In the genomic region with DNA sequence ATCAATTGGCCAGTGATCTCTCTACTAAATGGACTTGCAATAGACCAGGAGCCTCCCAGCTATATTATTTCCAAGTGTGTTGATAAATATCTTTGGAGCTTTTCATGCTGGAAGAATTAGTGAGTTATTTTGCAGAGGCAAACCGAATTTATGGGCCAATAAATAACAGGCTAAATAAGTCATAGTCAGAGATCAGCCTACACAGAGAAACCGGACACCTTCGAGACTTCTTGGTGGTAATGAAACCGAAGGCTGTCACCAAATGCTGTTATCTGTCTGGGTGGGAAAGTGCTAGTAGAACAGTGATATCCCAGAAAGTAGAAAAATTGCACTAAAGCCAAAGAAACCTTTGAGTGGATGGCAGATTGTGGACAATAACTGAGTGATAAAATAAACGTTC, we compare ENCODE assay signal across 20 mouse cellular contexts.
DNase-seq lines count a peak whose midpoint lies in the region; ATAC-seq and TF ChIP-seq lines count a peak whose summit lies in the region.
"Had no signal": no experiment of that assay in that cellular context is flagged by ENCODE, and none has a peak within 500 bp of the region (broad histone marks: within the 10 kb centered on the region; RNA-seq: fewer than 3 reads in every experiment).

No protein-coding gene starts in this region.

- no peaks in the 10 kb centered on the region for H3K27me3 ChIP-seq in kidney, embryonic 14.5 days (ENCODE audit: control insufficient read depth, insufficient read depth, low read length)
- no peaks in the 10 kb centered on the region for H3K27me3 ChIP-seq in liver, embryonic 11.5 days (replicated peaks; ENCODE audit: control insufficient read depth, insufficient read depth, low read length)
- H3K27me3 ChIP-seq in liver, postnatal 0 days (ENCODE audit: insufficient read depth, low read length) = no peaks in the 10 kb centered on the region
- no peaks in the 10 kb centered on the region for H3K27me3 ChIP-seq in lung, embryonic 16.5 days (ENCODE audit: control insufficient read depth, insufficient read depth, low read depth, low read length)
- H3K27me3 ChIP-seq: forebrain, embryonic 13.5 days had no signal

- DNase-seq in kidney, postnatal 36 days = no peak
- DNase-seq in liver, embryonic 11.5 days (ENCODE audit: low spot score) = no peak
- DNase-seq in liver, postnatal 0 days = no peak
- no peak for DNase-seq in lung, postnatal 25 days (ENCODE audit: low spot score)
- DNase-seq: adrenal gland, adult 8-10 months; adrenal gland, postnatal 36 days; B cell, adult 2 months; cerebellum, adult 2 months; cerebellum, postnatal 10 days; forebrain, postnatal 0 days; gastrocnemius, postnatal 14 days; heart, postnatal 10 days; heart, postnatal 4 days had no signal

- no peak overlapping the region for H3K27ac ChIP-seq in kidney, embryonic 14.5 days (ENCODE audit: low read depth, low read length)
- no peak overlapping the region for H3K27ac ChIP-seq in liver, embryonic 11.5 days (ENCODE audit: low read depth, low read length)
- no peak overlapping the region for H3K27ac ChIP-seq in liver, postnatal 0 days (ENCODE audit: low read depth)
- H3K27ac ChIP-seq in lung, embryonic 16.5 days (ENCODE audit: low read length) = peak overlapping the region; percentile 69
- H3K27ac ChIP-seq: embryonic facial prominence, embryonic 10.5 days; forebrain, embryonic 13.5 days had no signal

- no peak overlapping the region for H3K9ac ChIP-seq in kidney, embryonic 14.5 days (ENCODE audit: low read depth, low read length)
- no peak overlapping the region for H3K9ac ChIP-seq in liver, embryonic 11.5 days (ENCODE audit: low read depth, low read length)
- H3K9ac ChIP-seq in liver, postnatal 0 days (replicated peaks) = no peak overlapping the region
- no peak overlapping the region for H3K9ac ChIP-seq in lung, embryonic 16.5 days (ENCODE audit: low read length)
- H3K9ac ChIP-seq: forebrain, embryonic 13.5 days; forebrain, postnatal 0 days had no signal

- no peak overlapping the region for H3K4me2 ChIP-seq in kidney, embryonic 14.5 days (replicated peaks; ENCODE audit: low read depth, low read length)
- H3K4me2 ChIP-seq in liver, embryonic 11.5 days = peak overlapping the region; percentile 27
- H3K4me2 ChIP-seq in liver, postnatal 0 days (ENCODE audit: low read depth, low read length) = no peak overlapping the region
- no peak overlapping the region; the same call in 1 of the 2 replicates for H3K4me2 ChIP-seq in lung, embryonic 16.5 days (ENCODE audit: low read depth, low read length)
- H3K4me2 ChIP-seq: forebrain, embryonic 13.5 days had no signal

- no peak for TF ChIP-seq EP300 in liver, postnatal 0 days (IDR thresholded peaks at IDR 0.05; ENCODE audit: low read depth)

- H3K36me3 ChIP-seq in kidney, embryonic 14.5 days (ENCODE audit: control insufficient read depth, insufficient read depth, low read length) = no peaks in the 10 kb centered on the region
- H3K36me3 ChIP-seq in liver, embryonic 11.5 days (ENCODE audit: control insufficient read depth, insufficient read depth, low read length) = no peaks in the 10 kb centered on the region
- no peaks in the 10 kb centered on the region for H3K36me3 ChIP-seq in liver, postnatal 0 days (replicated peaks; ENCODE audit: insufficient read depth, low read length)
- H3K36me3 ChIP-seq in lung, embryonic 16.5 days (ENCODE audit: control insufficient read depth, insufficient read depth, low read length) = no peaks in the 10 kb centered on the region
- H3K36me3 ChIP-seq: embryonic facial prominence, embryonic 10.5 days; G1E had no signal

- H3K9me3 ChIP-seq in kidney, embryonic 14.5 days (ENCODE audit: control insufficient read depth, low read length) = no peaks in the 10 kb centered on the region
- no peaks in the 10 kb centered on the region for H3K9me3 ChIP-seq in liver, embryonic 11.5 days (ENCODE audit: control insufficient read depth, low read length)
- H3K9me3 ChIP-seq in liver, postnatal 0 days (ENCODE audit: low read length) = peaks cover 8% of the 10 kb centered on the region; the same call in 1 of the 2 replicates
- 0 out of 2 replicates have a peak, but pooled peaks cover 2% of the 10 kb centered on the region for H3K9me3 ChIP-seq in lung, embryonic 16.5 days (ENCODE audit: control insufficient read depth, low read length)
- H3K9me3 ChIP-seq: embryonic facial prominence, embryonic 10.5 days had no signal

- TF ChIP-seq CTCF in liver, postnatal 0 days (IDR thresholded peaks at IDR 0.05; ENCODE audit: low read depth) = no peak

- ATAC-seq in kidney, embryonic 14.5 days (ENCODE audit: low FRiP score, low TSS enrichment) = 0 out of 2 replicates have a peak, but pooled peaks have one; percentile 60
- ATAC-seq in liver, embryonic 11.5 days (replicated peaks; ENCODE audit: low FRiP score) = no peak
- no peak for ATAC-seq in liver, postnatal 0 days
- no peak for ATAC-seq in lung, embryonic 16.5 days (ENCODE audit: low read depth)
- no peak for ATAC-seq in granulocyte monocyte progenitor cell, adult 5-6 weeks (replicated peaks; ENCODE audit: poor library complexity, severe bottlenecking)
- ATAC-seq: CD4-positive, CD25-positive, alpha-beta regulatory T cell, adult 4 months; forebrain, embryonic 13.5 days; forebrain, postnatal 0 days had no signal

- H3K4me3 ChIP-seq in kidney, embryonic 14.5 days (ENCODE audit: low read length) = no peak overlapping the region
- no peak overlapping the region for H3K4me3 ChIP-seq in liver, embryonic 11.5 days (ENCODE audit: low read depth, low read length)
- H3K4me3 ChIP-seq in liver, postnatal 0 days (ENCODE audit: low read depth, low read length) = no peak overlapping the region
- H3K4me3 ChIP-seq in lung, embryonic 16.5 days (ENCODE audit: low read length) = no peak overlapping the region
- H3K4me3 ChIP-seq: embryonic facial prominence, embryonic 10.5 days; forebrain, embryonic 13.5 days had no signal

- WGBS in kidney, embryonic 14.5 days = 19% methylated on average over 5 of the region's 5 CpGs
- 45% methylated on average over 5 of the region's 5 CpGs for WGBS in liver, embryonic 11.5 days
- 46% methylated on average over 5 of the region's 5 CpGs for WGBS in liver, postnatal 0 days (ENCODE audit: insufficient replicate concordance)
- WGBS in lung, embryonic 16.5 days = 23% methylated on average over 5 of the region's 5 CpGs

- H3K4me1 ChIP-seq in kidney, embryonic 14.5 days (ENCODE audit: control insufficient read depth, insufficient read depth, low read length) = peaks cover 13% of the 10 kb centered on the region; the same call in 1 of the 2 replicates
- H3K4me1 ChIP-seq in liver, embryonic 11.5 days (replicated peaks; ENCODE audit: control insufficient read depth, insufficient read depth, low read length) = peaks cover 4% of the 10 kb centered on the region
- no peaks in the 10 kb centered on the region for H3K4me1 ChIP-seq in liver, postnatal 0 days (ENCODE audit: insufficient read depth)
- peaks cover 28% of the 10 kb centered on the region; the same call in 1 of the 2 replicates for H3K4me1 ChIP-seq in lung, embryonic 16.5 days (replicated peaks; ENCODE audit: control insufficient read depth, insufficient read depth, low read length)
- H3K4me1 ChIP-seq: embryonic facial prominence, embryonic 10.5 days; forebrain, embryonic 13.5 days had no signal
